Mouse (Mus musculus): Measurements from ENCODE around the gene Pnpla6. TPM values are rescaled to one million over a fixed set of nuclear protein-coding genes. Genes with fewer than 3 reads are reported as not detected.

The Pnpla6 gene
- 14.2 TPM for polyA plus RNA-seq (2014; fragmentation: Illumina TruSeq; extraction: RNeasy Lipid Tissue Mini Kit (QIAGEN cat#74804); ENCODE audit: low replicate concordance)

DNA sequence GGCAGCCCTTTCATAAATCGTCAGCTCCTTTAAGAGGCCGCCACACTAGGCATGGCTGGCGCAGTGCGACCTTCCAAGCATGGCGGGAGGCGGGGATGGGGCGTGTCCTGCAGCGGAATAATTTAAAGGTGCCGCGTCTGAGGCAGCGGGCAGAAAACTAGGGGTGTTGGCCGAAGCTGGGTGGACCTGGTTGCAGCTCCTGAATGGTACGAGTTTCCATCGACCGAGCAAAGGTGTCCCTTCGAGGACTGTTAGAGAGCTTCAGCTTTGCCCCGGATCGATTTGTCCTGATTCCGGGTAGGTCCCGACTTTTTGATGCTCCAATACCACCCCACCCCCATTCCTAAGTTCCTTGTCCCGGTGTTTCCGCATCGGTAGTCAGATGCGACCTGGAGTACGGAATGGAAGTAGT lies at the start of gene Pnpla6:
Gene Pnpla6, plus strand, starts transcription at position 125 of the 412 bp plus-strand sequence.

DNA sequence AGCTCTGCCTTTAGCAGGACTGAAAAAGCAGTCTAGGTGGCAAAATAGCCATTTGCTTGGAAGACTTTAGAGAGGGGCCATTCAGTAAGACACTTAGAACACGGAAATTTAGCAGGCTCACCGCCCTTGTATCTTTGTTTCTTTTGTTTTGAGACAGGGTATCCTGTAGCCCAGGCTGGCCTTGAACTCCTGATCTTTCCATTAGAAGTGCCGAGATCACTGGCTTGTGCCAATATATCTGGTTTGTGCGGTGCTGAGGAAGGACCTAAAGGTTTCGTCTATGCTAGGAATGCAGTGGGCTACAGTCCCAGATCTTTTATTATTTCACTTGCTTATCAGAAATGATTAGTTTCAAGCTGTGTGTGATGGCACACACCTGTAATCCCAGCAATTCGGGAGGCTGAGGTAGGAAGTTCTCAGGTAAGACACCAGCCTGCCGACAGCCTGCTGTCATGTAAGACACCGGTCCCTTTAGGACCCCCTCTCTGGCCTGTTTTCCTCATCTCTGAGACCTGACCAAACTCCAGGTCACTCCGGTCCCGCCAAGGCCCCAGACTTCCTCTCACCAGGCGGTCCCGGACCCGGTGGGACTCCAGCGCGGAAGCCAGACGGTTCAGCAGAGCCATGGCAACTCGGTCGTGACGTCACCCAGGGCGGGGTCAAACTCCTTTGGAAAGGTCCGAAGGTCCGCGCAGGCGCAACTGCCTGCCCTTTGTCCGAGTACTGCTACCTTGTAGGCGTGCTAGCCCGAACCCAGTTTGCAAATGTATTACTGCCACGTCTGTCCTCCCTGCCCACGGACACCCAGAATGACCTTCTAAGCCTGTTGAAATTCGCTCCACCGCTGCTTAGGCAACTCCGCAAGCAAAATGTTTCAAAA lies 47.9 kb upstream of the Pnpla6 start, which contains the start of gene Pex11g:
Gene Pex11g, minus strand, starts transcription at position 675 of the 880 bp plus-strand sequence.

DNA sequence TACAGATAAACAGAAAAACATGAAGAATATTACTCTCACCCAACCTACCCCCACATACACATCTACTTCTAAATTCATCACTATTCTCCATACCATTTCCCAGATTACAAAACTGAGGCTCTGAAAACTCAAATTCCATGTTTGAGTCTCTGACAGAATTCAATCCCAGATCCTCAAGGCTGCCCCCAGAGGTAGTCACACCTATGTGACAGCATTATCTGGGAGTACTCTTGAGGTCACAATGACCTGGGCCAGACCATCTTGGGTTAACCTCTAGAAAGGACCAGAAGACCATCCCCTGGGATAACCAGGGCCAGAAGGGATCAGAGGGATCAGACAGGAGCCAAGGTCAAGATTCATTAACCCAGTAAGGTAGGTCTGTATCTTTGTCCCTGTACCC lies 44.6 kb upstream of the Pnpla6 start, which contains the start of gene Tex45:
Gene Tex45, plus strand, starts transcription at position 301 of the 400 bp plus-strand sequence.

DNA sequence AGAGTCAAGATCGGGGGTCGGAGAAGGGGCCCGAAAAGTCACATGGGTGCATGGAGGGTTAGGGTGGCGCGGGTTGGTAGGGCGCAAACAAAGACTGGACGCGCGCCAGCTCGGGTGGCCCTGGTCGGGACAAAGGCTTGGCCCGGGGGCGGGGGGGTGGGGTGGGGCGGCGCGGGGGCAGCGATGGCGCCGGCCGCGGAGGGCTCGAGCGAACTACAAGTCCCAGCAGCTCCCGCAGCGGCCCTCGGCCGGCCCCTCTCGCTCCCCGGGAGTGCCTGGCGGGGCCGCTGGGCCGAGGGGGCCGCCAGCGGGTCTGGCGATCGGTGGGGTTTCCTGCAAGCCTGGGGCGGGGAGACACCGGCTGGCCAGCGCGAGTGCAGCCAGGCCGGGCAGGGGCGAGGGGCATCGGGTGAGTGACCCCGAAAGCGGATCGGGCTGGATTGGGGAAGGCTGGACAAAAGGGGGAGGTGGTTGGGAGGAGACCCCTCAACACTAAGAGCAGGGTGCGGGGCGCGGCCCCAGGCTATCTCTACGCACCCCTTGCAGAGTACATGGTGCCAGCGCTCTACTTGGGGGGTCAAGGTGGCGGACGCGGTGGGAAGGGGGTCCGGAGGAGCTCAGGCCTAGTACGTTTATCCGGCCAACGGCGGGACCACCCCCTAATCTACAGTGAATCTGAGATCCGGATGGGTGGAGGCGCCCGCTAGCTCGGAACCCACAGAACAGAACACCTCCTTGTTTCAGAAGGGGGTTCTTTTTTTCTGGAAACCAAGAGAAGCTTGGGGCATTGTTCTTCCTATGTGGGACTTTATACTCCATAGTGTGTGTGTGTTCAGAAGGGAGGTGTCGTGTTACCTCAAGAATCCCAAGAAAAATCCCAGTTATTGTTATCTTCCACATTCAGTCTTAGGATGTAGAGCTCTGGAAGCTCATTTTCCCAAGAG lies 22.0 kb upstream of the Pnpla6 start, which contains the start of gene Zfp358:
Gene Zfp358, plus strand, starts transcription at position 238 of the 944 bp plus-strand sequence.

DNA sequence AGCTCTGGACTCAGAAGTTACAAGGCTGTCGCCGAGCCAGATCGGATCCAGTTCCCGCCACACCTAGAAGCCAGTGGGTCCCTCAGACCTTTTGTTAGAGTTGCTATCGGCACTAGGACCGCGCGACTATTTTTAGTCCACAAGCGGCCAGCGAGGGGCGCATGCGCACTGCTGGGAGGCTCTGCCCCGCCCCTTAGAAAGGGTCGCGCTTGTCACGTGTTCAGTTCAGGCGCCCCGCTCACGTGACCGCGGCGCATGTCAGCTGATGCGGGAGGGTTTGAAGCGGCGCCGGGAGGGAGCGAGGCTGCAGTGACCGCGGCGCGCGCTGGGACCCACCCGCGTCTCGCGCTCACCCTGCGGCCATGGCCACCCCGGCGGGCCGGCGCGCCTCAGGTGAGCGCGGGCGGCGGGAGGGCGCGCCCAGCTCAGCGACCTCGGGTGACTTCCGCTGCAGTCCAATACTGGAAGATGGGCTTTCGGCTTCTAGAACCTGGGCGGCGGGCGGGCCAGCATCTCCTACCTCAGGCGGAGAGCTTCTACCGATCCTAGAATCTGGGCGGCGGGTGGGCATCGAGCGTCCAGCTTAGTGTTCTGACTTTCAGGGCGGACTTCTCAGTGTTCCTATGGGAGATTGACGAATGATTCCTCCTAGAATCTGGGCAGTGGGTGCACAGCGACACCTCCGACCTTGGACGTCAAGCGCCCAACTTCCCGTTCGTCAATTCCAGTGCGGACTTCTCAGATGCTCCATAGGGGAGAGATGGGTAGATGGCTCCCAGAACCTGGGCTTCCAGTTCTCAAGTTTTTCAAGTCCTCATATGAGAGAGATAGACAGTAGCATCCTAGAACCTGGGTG lies 14.7 kb upstream of the Pnpla6 start, which contains the start of gene Mcoln1:
Gene Mcoln1, plus strand, starts transcription at position 223 of the 856 bp plus-strand sequence.

DNA sequence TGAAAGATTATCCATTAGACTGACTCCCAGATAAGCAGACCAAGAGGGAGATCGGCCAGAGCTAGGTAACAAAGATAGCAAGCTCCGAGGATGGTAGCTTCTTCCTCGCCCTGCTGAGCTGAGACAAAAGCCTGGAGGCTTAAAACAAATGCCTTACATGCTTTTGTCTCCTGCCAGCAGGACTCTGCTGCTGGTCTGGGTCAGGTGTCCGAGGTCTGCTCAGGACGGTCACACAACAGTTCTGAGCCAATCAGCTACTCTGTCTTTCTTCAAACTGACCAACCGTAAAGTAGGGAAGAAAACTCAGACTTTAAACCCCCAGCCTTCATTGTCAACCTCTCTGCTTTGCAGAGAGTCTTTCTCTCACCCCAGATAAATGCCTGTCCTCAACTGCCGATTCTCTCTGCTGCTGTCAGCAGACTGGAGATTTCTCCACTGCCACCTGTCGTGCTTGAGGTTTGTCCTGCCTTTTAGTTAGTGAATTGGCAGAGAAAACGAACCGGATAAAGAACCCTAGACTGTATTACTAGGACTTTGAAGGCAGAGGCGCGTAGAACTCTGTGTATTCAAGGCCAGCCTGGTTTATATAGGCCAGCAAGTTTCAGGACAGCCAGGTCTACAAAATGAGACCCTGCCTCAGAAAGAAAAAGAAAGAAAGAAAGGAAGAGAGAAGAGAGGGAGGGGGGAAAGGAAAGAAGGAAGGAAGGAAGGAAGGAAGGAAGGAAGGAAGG lies 52.6 kb downstream of the Pnpla6 start, which contains the start of gene C330021F23Rik:
Gene C330021F23Rik, plus strand, starts transcription at position 350 of the 731 bp plus-strand sequence.

DNA sequence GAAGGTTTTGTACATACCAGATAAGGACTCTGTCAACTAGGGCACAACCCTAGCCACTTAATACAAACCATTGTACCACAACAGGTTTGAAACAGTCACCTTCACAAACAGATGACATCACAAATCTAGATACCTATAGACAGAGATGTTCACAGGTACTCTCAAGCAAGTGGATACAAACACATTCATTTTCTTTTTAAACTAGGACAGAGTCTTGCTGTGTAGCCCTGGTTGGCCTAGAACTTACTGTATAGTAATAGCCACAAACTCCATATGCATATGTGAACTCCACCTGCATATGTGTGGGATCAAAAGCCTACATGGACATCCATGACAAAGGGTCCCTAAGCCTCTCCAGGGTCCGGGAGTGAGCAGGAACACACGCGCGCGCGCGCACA lies 71.8 kb downstream of the Pnpla6 start, which contains the start of gene Camsap3:
Gene Camsap3, plus strand, starts transcription at position 301 of the 398 bp plus-strand sequence.

Other genes starting within 250 kb of the Pnpla6 start
- 58.5 TPM for gene Insr, start 235.8 kb upstream of the Pnpla6 start, polyA plus RNA-seq (2014; fragmentation: Illumina TruSeq; extraction: RNeasy Lipid Tissue Mini Kit (QIAGEN cat#74804); ENCODE audit: low replicate concordance)
- gene A430078G23Rik, start 162.0 kb upstream of the Pnpla6 start, polyA plus RNA-seq (2014; fragmentation: Illumina TruSeq; extraction: RNeasy Lipid Tissue Mini Kit (QIAGEN cat#74804); ENCODE audit: low replicate concordance): not detected
- 5.2 TPM for gene Arhgef18, start 122.4 kb upstream of the Pnpla6 start, polyA plus RNA-seq (2014; fragmentation: Illumina TruSeq; extraction: RNeasy Lipid Tissue Mini Kit (QIAGEN cat#74804); ENCODE audit: low replicate concordance)
- gene Pex11g, start 47.7 kb upstream of the Pnpla6 start, polyA plus RNA-seq (2014; fragmentation: Illumina TruSeq; extraction: RNeasy Lipid Tissue Mini Kit (QIAGEN cat#74804); ENCODE audit: low replicate concordance): 1.3 TPM
- gene Tex45, start 44.5 kb upstream of the Pnpla6 start, polyA plus RNA-seq (2014; fragmentation: Illumina TruSeq; extraction: RNeasy Lipid Tissue Mini Kit (QIAGEN cat#74804); ENCODE audit: low replicate concordance): not detected
- gene Zfp358, start 22.2 kb upstream of the Pnpla6 start, polyA plus RNA-seq (2014; fragmentation: Illumina TruSeq; extraction: RNeasy Lipid Tissue Mini Kit (QIAGEN cat#74804); ENCODE audit: low replicate concordance): 0.52 TPM
- gene Mcoln1, start 14.9 kb upstream of the Pnpla6 start, polyA plus RNA-seq (2014; fragmentation: Illumina TruSeq; extraction: RNeasy Lipid Tissue Mini Kit (QIAGEN cat#74804); ENCODE audit: low replicate concordance): 16.9 TPM
- gene C330021F23Rik, start 52.6 kb downstream of the Pnpla6 start, polyA plus RNA-seq (2014; fragmentation: Illumina TruSeq; extraction: RNeasy Lipid Tissue Mini Kit (QIAGEN cat#74804); ENCODE audit: low replicate concordance): 1.4 TPM
- 2.7 TPM for gene Camsap3, start 71.9 kb downstream of the Pnpla6 start, polyA plus RNA-seq (2014; fragmentation: Illumina TruSeq; extraction: RNeasy Lipid Tissue Mini Kit (QIAGEN cat#74804); ENCODE audit: low replicate concordance)
- 0.19 TPM for gene Xab2, start 105.9 kb downstream of the Pnpla6 start, polyA plus RNA-seq (2014; fragmentation: Illumina TruSeq; extraction: RNeasy Lipid Tissue Mini Kit (QIAGEN cat#74804); ENCODE audit: low replicate concordance)
- 4.4 TPM for gene Pet100, start 106.2 kb downstream of the Pnpla6 start, polyA plus RNA-seq (2014; fragmentation: Illumina TruSeq; extraction: RNeasy Lipid Tissue Mini Kit (QIAGEN cat#74804); ENCODE audit: low replicate concordance)
- not detected for gene Pcp2, start 110.2 kb downstream of the Pnpla6 start, polyA plus RNA-seq (2014; fragmentation: Illumina TruSeq; extraction: RNeasy Lipid Tissue Mini Kit (QIAGEN cat#74804); ENCODE audit: low replicate concordance)
- 46.8 TPM for gene Stxbp2, start 115.6 kb downstream of the Pnpla6 start, polyA plus RNA-seq (2014; fragmentation: Illumina TruSeq; extraction: RNeasy Lipid Tissue Mini Kit (QIAGEN cat#74804); ENCODE audit: low replicate concordance)
- gene Retn, start 140.4 kb downstream of the Pnpla6 start, polyA plus RNA-seq (2014; fragmentation: Illumina TruSeq; extraction: RNeasy Lipid Tissue Mini Kit (QIAGEN cat#74804); ENCODE audit: low replicate concordance): 3.1 TPM
- gene Mcemp1, start 150.4 kb downstream of the Pnpla6 start, polyA plus RNA-seq (2014; fragmentation: Illumina TruSeq; extraction: RNeasy Lipid Tissue Mini Kit (QIAGEN cat#74804); ENCODE audit: low replicate concordance): not detected
- gene Fcor, start 157.0 kb downstream of the Pnpla6 start, polyA plus RNA-seq (2014; fragmentation: Illumina TruSeq; extraction: RNeasy Lipid Tissue Mini Kit (QIAGEN cat#74804); ENCODE audit: low replicate concordance): not detected
- gene Trappc5, start 160.9 kb downstream of the Pnpla6 start, polyA plus RNA-seq (2014; fragmentation: Illumina TruSeq; extraction: RNeasy Lipid Tissue Mini Kit (QIAGEN cat#74804); ENCODE audit: low replicate concordance): 4.5 TPM
- gene Fcer2a, start 178.8 kb downstream of the Pnpla6 start, polyA plus RNA-seq (2014; fragmentation: Illumina TruSeq; extraction: RNeasy Lipid Tissue Mini Kit (QIAGEN cat#74804); ENCODE audit: low replicate concordance): 0.85 TPM
- not detected for gene Clec4g, start 205.3 kb downstream of the Pnpla6 start, polyA plus RNA-seq (2014; fragmentation: Illumina TruSeq; extraction: RNeasy Lipid Tissue Mini Kit (QIAGEN cat#74804); ENCODE audit: low replicate concordance)
- gene Cd209a, start 233.6 kb downstream of the Pnpla6 start, polyA plus RNA-seq (2014; fragmentation: Illumina TruSeq; extraction: RNeasy Lipid Tissue Mini Kit (QIAGEN cat#74804); ENCODE audit: low replicate concordance): 15.9 TPM